Mouse (Mus musculus) kidney, adult 2 months (tissue): ENCODE results near the gene Zfp637.

Experiments used
- CTCF ChIP-seq: fragments of 200-500 bp; conservative IDR thresholded peaks from 2 replicates; pipeline ENCODE4 v1.5.1; 2011; ENCODE audit warnings: low read depth, mild to moderate bottlenecking, control low read depth, low read length, moderate library complexity, mixed read lengths; ENCODE audit not compliant: insufficient read depth, insufficient read length
- POLR2A ChIP-seq: fragments of 200-500 bp; IDR thresholded peaks from one replicate; pipeline ENCODE4 v1.6.1; 2011; ENCODE audit warnings: low read depth, low read length, control low read depth

DNA sequence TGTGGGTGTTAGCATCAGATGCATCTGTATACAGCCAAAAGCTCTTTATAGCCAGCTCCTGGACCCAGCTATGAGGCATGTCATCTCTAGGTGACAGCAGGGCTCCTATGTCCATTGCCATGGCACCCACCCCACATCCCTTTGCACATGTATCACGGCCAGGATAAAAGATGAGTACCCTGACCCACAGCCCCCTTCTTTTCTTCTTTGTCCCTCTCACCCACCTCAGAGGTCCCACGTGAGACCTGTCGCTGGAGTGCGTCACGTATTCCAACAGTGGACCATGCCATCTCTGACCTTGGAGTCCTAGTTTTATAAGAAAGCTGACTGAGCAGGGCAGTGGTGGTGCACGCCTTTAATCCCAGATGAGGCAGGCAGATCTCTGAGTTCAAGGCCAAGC lies 31.2 kb upstream of the Zfp637 start:
- TF ChIP-seq POLR2A (no peak), CTCF (no peak)
